Mouse (Mus musculus) heart, embryonic 13.5 days (tissue): ENCODE results near the gene Hs3st4. TPM values are rescaled to one million over a fixed set of nuclear protein-coding genes. Genes with fewer than 3 reads are reported as not detected.

Experiments
- ATAC-seq: fragments of 200-750 bp; cut with Nextera tagmentation; 2 replicates; pipeline ENCODE4 v1.8.0; 2017; ENCODE audit warnings: moderate TSS enrichment; ENCODE audit not compliant: insufficient number of reproducible peaks, low FRiP score, low TSS enrichment; ENCODE audit errors: extremely low read depth
- H3K27ac ChIP-seq: fragments of 300-500 bp; sonication (generic); replicated peaks from 2 replicates; pipeline ENCODE4 v1.5.1; 2015; ENCODE audit warnings: moderate library complexity, mild to moderate bottlenecking, inconsistent platforms
- H3K27me3 ChIP-seq: fragments of 300-500 bp; sonication (generic); replicated peaks from 2 replicates; pipeline ENCODE4 v1.6.1; 2015; ENCODE audit warnings: mild to moderate bottlenecking, inconsistent platforms
- H3K36me3 ChIP-seq: fragments of 300-500 bp; sonication (generic); 2 replicates; pipeline ENCODE4 v1.6.1; 2015; ENCODE audit warnings: mild to moderate bottlenecking, inconsistent platforms
- H3K4me1 ChIP-seq: fragments of 300-500 bp; sonication (generic); 2 replicates; pipeline ENCODE4 v1.6.1; 2015; ENCODE audit warnings: inconsistent platforms
- H3K4me2 ChIP-seq: fragments of 300-500 bp; sonication (generic); 2 replicates; pipeline ENCODE4 v1.6.1; 2015; ENCODE audit warnings: inconsistent platforms, mild to moderate bottlenecking, moderate library complexity
- H3K4me3 ChIP-seq: fragments of 300-500 bp; sonication (generic); 2 replicates; pipeline ENCODE4 v1.5.1; 2015; ENCODE audit warnings: moderate library complexity, mild to moderate bottlenecking, inconsistent platforms
- H3K9ac ChIP-seq: fragments of 300-500 bp; sonication (generic); 2 replicates; pipeline ENCODE4 v1.6.1; 2015; ENCODE audit warnings: inconsistent platforms, mild to moderate bottlenecking, moderate library complexity
- H3K9me3 ChIP-seq: fragments of 300-500 bp; sonication (generic); 2 replicates; pipeline ENCODE4 v1.6.1; 2016; ENCODE audit warnings: inconsistent platforms
- WGBS: fragments of 180-500 bp; shearing (Covaris S2); methylation state at CpG from one replicate; pipeline ENCODE4 v1.1.7; 2015; ENCODE audit warnings: mixed read lengths; 5-methylcytosine and 5-hydroxymethylcytosine counted together
- polyA plus RNA-seq: library from polyadenylated mRNA; unstranded; fragments of >200 nt; fragmentation: Nextera tagmentation; extraction: Ambion mirVana; gene quantifications from 2 replicates; pipeline ENCODE4 v1.2.1, GENCODE M21; 2015

Gene Hs3st4
- polyA plus RNA-seq, 1 experiment from 2014 or later = 0.59 TPM

DNA sequence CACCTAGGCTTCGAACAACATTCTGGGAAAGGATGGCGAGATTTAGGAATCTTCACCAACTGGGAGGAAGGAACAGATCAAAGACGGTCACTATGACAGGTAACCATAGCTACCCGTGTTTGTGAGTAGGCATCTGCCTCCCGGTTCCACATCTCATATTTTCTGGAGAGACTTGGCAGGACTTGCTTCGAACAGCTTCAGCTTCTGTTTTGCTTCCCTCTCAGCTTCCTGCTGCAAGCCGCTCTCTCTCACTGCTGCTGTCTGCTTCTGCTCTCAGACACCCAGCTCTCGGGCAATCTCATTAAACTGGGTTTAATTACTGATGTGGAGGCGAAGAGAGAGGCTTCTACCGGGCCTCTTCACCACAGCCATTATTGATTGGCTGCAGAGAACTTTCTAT is 237.9 kb downstream of the Hs3st4 start:
- H3K9me3 ChIP-seq = no peaks in the 10 kb centered on the region
- H3K4me2 ChIP-seq = no peak overlapping the region
- no peak overlapping the region for H3K4me3 ChIP-seq
- H3K36me3 ChIP-seq = no peaks in the 10 kb centered on the region
- no peak for ATAC-seq
- WGBS = 54% methylated on average over 10 of the region's 10 CpGs
- H3K9ac ChIP-seq = no peak overlapping the region
- H3K27me3 ChIP-seq = no peaks in the 10 kb centered on the region
- H3K27ac ChIP-seq = no peak overlapping the region
- H3K4me1 ChIP-seq = peaks cover 3% of the 10 kb centered on the region; the same call in 1 of the 2 replicates

DNA sequence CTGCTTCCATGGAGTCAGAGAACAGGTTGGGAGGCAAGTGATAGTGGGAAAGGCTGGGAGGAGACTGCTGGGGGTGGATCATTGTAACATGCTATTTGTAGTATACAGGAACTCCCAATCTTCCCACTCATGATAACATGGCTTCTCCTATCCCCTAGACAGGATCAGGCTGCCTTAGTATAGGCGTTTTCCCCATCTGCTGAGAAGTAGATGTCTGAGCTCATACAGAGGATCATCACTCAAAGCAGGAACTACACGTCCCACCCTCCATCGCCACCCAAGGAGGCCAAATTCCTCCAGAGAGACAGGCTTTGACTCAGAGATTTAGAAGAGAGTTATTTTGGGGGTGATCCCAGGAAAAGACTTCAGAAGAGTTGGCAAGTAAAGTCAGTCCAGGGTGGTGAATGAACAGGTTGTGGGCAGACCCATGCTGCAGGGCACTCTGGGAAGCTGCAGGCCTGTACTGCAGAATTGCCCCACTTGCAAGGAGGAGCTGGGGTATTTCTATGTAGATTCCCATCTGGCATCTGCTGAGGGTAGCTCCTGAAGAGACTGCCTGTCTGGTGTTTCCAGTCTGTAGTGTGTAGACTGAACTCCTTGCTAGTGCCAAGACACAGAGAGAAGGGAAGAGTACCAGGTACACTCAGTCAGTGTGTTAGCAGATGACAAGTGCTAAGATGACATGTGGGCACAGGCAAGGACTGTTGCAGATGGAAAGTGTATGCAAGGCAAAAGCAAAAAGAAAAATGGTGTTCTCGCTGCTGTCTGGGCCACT is 255.4 kb downstream of the Hs3st4 start:
- Histone ChIP-seq H3K4me1 (peaks cover 36% of the 10 kb centered on the region), H3K27ac (no peak overlapping the region), H3K27me3 (no peaks in the 10 kb centered on the region), H3K36me3 (no peaks in the 10 kb centered on the region), H3K4me3 (no peak overlapping the region), H3K4me2 (no peak overlapping the region), H3K9me3 (no peaks in the 10 kb centered on the region), H3K9ac (no peak overlapping the region)
- 58% methylated on average over 4 of the region's 4 CpGs for WGBS
- no peak for ATAC-seq

DNA sequence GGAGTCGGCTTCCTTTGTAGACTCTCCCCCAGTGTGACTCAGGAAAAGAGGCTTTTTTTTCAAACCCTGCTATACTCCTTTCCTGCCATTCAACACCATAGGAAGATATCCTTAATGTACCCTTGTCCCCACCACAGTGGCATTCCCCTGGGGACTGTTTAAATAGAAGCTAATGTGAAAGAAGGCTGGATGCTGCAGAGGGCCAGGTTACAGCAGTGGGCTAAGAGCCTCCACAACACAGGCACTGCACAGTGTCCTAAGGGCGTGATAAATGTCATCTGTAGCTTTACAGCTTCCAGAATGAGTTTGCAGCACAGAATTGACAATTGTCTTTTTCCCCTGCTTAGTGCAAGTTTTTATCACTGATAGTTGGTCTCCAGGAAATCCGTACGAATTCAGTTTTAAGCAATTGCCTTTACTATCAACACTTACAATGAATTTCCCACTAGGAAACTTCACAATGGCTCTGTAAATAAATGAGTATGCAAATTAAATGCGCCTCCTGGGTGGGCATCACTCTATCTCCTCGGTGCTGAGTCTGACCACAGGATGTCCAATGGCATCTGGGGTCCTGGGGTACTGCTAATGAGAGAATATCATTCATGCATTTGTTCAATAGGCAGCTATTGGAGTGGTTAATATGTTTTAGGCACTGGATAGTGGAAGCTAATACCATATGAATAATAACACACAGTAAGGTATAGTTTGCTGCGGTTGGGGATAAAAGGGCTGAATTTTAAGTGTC is 257.4 kb downstream of the Hs3st4 start:
- no peak for ATAC-seq
- no peak overlapping the region for H3K27ac ChIP-seq
- H3K9me3 ChIP-seq = no peaks in the 10 kb centered on the region
- no peak overlapping the region for H3K9ac ChIP-seq
- WGBS = 42% methylated on average over 7 of the region's 7 CpGs
- H3K4me3 ChIP-seq = no peak overlapping the region
- H3K4me2 ChIP-seq = no peak overlapping the region
- no peaks in the 10 kb centered on the region for H3K36me3 ChIP-seq
- no peaks in the 10 kb centered on the region for H3K27me3 ChIP-seq
- peaks cover 36% of the 10 kb centered on the region for H3K4me1 ChIP-seq

DNA sequence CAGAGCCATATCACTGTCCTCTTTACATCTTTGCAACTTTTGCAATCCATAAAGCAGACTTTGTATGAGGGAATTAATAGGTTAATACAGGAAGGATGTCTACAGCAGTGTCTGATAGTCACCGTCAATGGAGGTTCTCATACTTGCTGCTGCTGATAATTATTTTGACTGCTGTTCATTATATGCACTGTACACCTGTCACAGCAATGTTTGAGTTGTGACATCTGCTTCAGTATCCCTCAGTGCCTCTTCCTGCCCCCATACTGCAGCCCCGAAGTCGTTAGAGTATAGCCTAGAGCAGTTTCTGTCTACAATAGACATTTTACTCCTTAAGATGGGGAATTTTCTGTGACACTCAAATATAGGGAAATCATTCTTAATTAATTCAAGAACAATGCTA is 267.2 kb downstream of the Hs3st4 start:
- ATAC-seq = no peak
- WGBS = 66% methylated on average over 3 of the region's 3 CpGs
- Histone ChIP-seq H3K27me3 (no peaks in the 10 kb centered on the region), H3K4me3 (no peak overlapping the region), H3K4me2 (no peak overlapping the region), H3K27ac (no peak overlapping the region), H3K9ac (no peak overlapping the region), H3K36me3 (no peaks in the 10 kb centered on the region), H3K9me3 (no peaks in the 10 kb centered on the region), H3K4me1 (no peaks in the 10 kb centered on the region)

DNA sequence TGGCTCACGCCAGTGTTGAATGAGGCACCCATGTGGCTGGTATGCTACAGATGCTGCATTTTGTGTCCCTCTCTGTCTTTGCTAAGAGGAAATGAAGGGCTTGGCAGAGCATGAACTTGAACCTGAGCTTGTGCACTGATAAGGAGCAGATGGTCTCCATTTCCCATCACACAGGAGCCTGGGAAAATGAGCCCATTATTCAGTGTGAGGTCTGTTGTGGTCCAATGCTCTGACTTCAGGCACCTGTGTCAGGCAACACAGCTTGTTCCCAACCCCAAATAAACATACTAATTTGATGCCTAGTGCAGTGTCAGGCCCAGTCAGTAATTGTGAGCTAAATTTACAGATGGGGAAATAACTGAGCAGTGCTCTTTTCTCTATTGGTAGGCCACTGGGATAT is 267.9 kb downstream of the Hs3st4 start:
- Histone ChIP-seq H3K4me2 (no peak overlapping the region), H3K27me3 (no peaks in the 10 kb centered on the region), H3K9ac (no peak overlapping the region), H3K4me3 (no peak overlapping the region), H3K9me3 (no peaks in the 10 kb centered on the region), H3K4me1 (no peaks in the 10 kb centered on the region), H3K36me3 (no peaks in the 10 kb centered on the region), H3K27ac (no peak overlapping the region)
- WGBS = 73% methylated on average over 1 of the region's 1 CpGs
- no peak for ATAC-seq

DNA sequence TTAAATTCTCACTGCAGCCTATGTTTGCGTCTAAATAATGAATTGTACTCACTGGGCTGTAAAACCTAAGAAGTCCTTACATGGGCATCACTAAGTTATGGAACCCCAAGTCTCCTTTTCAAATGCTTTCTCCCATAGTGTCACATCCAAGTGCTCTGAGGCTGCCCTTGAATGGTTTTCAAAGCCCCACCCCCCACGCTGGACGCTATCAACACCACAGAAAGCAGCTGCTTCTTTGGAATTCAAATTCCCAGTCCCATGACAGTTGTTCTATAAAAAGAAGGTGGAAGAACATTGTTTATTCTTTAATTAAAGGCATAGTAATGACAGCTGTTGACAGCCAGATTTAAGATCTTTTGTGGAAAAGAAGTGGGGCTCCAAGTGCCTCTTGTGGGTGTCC is 275.8 kb downstream of the Hs3st4 start:
- Histone ChIP-seq H3K4me1 (peaks cover 25% of the 10 kb centered on the region), H3K27ac (peak overlapping the region; percentile 50), H3K4me2 (no peak overlapping the region), H3K9ac (no peak overlapping the region), H3K27me3 (no peaks in the 10 kb centered on the region), H3K36me3 (no peaks in the 10 kb centered on the region), H3K9me3 (no peaks in the 10 kb centered on the region), H3K4me3 (no peak overlapping the region)
- 36% methylated on average over 3 of the region's 3 CpGs for WGBS
- ATAC-seq = peak; percentile 37; the same call in 1 of the 2 replicates

DNA sequence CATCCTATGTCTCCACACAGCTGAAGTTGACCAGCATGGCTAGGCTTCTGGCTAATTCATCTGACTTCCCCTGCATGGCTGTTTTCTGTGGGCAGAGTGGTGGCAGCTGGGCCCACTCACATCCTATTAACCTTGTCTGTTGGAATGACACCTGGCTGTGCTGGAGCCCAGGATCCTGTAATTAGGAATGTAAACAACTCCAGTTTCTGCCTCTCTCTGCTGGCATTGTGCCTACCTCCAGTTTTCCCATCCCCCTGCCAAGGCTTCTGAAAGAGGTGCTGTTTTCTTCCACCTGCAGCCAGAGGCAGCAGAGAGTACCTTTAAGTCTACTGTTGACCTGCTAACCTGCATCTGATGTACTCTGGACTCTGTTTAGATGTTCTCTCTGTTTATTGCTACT is 288.1 kb downstream of the Hs3st4 start:
- no peak overlapping the region for H3K27ac ChIP-seq
- H3K4me1 ChIP-seq = no peaks in the 10 kb centered on the region; the same call in 1 of the 2 replicates
- no peak for ATAC-seq
- H3K36me3 ChIP-seq = no peaks in the 10 kb centered on the region
- no peak overlapping the region for H3K4me3 ChIP-seq
- no peaks in the 10 kb centered on the region for H3K27me3 ChIP-seq
- no peaks in the 10 kb centered on the region for H3K9me3 ChIP-seq
- H3K9ac ChIP-seq = no peak overlapping the region
- no peak overlapping the region for H3K4me2 ChIP-seq

DNA sequence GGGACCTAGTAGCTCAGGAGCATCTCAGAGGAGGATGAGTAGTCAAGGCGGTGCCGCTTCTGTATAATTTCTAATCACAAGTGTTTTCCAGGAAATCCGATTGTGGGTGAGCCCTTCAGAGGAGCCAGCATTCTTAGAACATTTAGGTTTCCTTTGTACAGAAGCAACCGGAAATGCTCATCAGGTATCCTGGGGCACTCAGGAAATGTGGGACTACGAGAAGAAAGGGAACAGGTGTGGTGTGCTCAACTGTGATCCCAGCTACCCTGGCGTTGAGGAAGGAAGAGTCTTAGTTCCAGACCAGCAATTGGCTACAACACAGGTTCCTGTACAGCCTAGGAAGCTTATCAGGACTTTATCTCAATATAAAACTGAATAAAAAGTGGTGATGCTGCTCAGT is 307.2 kb downstream of the Hs3st4 start:
- H3K27me3 ChIP-seq = no peaks in the 10 kb centered on the region
- H3K36me3 ChIP-seq = no peaks in the 10 kb centered on the region
- H3K4me1 ChIP-seq = no peaks in the 10 kb centered on the region
- H3K27ac ChIP-seq = no peak overlapping the region
- H3K9ac ChIP-seq = no peak overlapping the region
- no peak overlapping the region for H3K4me3 ChIP-seq
- 73% methylated on average over 6 of the region's 6 CpGs for WGBS
- no peak for ATAC-seq
- H3K9me3 ChIP-seq = no peaks in the 10 kb centered on the region
- H3K4me2 ChIP-seq = no peak overlapping the region

DNA sequence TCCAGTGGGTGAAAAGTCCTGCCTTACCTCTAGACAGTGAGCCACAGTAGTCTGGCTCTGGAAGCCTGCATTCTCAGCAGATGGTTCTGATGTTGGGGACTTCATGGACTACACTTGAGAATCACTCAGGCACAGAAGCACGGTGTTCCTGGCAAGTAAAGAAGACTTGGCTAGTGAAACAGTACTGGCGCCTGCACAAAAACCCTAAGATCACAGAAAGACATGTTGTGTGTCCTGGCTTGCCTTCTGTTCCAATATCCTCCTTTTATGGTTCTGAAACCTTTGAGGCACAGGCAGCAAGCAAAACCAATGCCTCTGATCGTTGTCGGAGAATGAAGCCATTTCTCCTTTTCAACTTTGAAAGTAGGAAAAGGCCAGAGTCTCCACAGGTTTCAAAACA is 336.8 kb downstream of the Hs3st4 start:
- Histone ChIP-seq H3K9ac (no peak overlapping the region), H3K27me3 (no peaks in the 10 kb centered on the region), H3K36me3 (no peaks in the 10 kb centered on the region), H3K27ac (no peak overlapping the region), H3K4me3 (no peak overlapping the region), H3K4me1 (no peaks in the 10 kb centered on the region), H3K4me2 (no peak overlapping the region), H3K9me3 (no peaks in the 10 kb centered on the region)
- ATAC-seq = no peak
- 75% methylated on average over 4 of the region's 4 CpGs for WGBS

DNA sequence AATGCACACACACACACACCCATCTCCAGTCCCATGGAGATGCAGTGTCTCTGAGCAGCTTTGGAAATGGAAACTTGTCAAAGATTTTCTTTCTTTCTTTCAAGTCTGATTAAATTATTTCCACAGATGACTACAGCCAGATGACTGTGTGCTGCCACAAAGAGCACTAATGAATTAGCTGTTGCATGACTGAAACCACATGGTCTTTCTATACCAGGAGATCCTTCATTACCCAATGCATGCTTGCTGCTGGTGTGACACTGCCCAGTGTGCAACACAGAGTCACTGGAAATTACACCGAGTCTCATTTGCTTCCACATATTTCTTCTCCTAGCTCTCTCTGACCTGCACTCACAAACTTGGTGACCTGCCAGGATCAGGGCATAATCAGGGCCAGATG is 353.0 kb downstream of the Hs3st4 start:
- Histone ChIP-seq H3K4me2 (no peak overlapping the region), H3K9me3 (no peaks in the 10 kb centered on the region), H3K4me1 (no peaks in the 10 kb centered on the region), H3K4me3 (no peak overlapping the region), H3K9ac (no peak overlapping the region), H3K27me3 (no peaks in the 10 kb centered on the region), H3K27ac (no peak overlapping the region), H3K36me3 (no peaks in the 10 kb centered on the region)
- no peak for ATAC-seq
- 53% methylated on average over 1 of the region's 1 CpGs for WGBS

DNA sequence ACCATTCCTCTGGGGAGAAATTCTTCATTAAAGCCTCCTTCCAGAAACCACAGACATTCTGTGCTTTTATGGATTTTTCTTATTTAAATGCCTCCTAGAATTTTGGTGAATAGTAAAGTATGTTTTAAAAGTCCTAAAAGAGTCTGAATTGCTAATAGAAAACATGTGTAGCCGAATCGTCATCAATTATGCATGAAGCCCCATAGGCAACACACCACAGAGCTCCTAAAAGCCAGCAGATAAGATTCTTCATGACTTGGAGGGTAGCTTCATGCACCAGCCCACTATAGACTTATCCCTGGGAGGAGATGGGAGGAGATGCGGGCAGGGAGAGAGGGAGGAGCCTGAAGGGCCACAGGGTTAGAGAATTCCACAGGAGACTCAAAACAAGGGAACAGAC is 358.8 kb downstream of the Hs3st4 start:
- no peak overlapping the region for H3K4me2 ChIP-seq
- H3K4me1 ChIP-seq = no peaks in the 10 kb centered on the region
- no peak overlapping the region for H3K27ac ChIP-seq
- WGBS = 75% methylated on average over 3 of the region's 3 CpGs
- ATAC-seq = no peak
- H3K36me3 ChIP-seq = no peaks in the 10 kb centered on the region
- H3K9ac ChIP-seq = no peak overlapping the region
- H3K4me3 ChIP-seq = no peak overlapping the region
- no peaks in the 10 kb centered on the region for H3K27me3 ChIP-seq
- no peaks in the 10 kb centered on the region for H3K9me3 ChIP-seq
